Mouse (Mus musculus): ENCODE results near the gene Herc4.

Herc4 gene

GRCm38 (mm10) chr10:63360502-63360901 is 116.9 kb downstream of the Herc4 start:
- DNase-seq = no peak

GRCm38 (mm10) chr10:63365918-63366455 is 122.4 kb downstream of the Herc4 start:
- no peak for DNase-seq

- no peak for DNase-seq
Observed at GRCm38 (mm10) chr10:63367386-63367785, 123.8 kb downstream of the Herc4 start.

Data from cerebellum, adult 18-20 months (tissue).